Mouse (Mus musculus): Measurements from ENCODE around the gene Ccdc175. TPM values are rescaled to one million over a fixed set of nuclear protein-coding genes. Genes with fewer than 3 reads are reported as not detected.

The Ccdc175 gene
- polyA plus RNA-seq, 1 experiment from 2014 or later = not detected

DNA sequence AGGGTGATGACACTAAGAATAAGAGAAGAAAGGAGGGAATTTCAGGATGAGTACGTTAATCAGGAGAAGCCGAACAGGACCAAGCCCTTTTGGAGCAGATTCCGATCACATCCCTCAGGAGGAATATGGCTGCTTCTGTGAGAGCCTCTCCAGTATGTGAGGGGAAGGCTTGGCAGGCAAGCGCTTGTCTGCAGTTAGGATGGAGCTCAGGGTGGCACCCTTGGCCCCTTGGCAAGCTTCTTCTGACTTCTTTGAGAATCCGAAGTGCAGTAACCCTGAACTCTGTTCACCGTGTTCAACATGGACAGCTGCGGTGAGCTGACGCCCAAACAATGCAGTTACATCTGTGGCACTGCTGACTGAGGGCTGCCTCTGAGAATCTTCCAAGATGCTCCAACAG lies 87.9 kb downstream of the Ccdc175 start:
- WGBS = 93% methylated on average over 8 of the region's 8 CpGs
- no peak for ATAC-seq (ENCODE audit: extremely low read depth, insufficient number of reproducible peaks, low FRiP score, low TSS enrichment)
- Histone ChIP-seq H3K36me3 (peaks cover 87% of the 10 kb centered on the region), H3K27ac (replicated peaks) (no peak overlapping the region), H3K4me2 (no peak overlapping the region), H3K4me3 (no peak overlapping the region), H3K9me3 (no peaks in the 10 kb centered on the region), H3K27me3 (replicated peaks) (no peaks in the 10 kb centered on the region), H3K4me1 (no peaks in the 10 kb centered on the region), H3K9ac (no peak overlapping the region)

DNA sequence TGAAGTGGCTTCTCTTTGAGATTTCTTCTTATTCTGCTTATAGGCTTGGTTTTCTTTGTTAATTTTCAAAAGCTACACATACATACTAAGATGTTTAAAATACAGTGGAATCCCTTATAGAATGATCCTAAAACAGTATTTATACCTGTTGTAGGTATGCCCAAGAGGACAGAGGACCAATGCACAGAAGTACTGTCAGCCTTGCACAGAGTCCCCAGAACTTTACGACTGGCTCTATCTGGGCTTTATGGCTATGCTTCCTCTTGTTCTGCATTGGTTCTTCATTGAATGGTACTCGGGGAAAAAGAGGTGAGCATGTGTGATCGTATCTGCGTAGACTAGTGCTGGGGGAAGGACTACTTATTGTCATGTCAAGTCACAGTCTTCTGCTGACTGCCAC lies 95.0 kb downstream of the Ccdc175 start:
- Histone ChIP-seq H3K9ac (no peak overlapping the region), H3K27me3 (replicated peaks) (no peaks in the 10 kb centered on the region), H3K36me3 (peaks cover 50% of the 10 kb centered on the region), H3K27ac (replicated peaks) (no peak overlapping the region), H3K4me2 (no peak overlapping the region), H3K9me3 (no peaks in the 10 kb centered on the region), H3K4me3 (no peak overlapping the region), H3K4me1 (peaks cover 19% of the 10 kb centered on the region)
- no peak for ATAC-seq (ENCODE audit: extremely low read depth, insufficient number of reproducible peaks, low FRiP score, low TSS enrichment)
- WGBS = 93% methylated on average over 4 of the region's 4 CpGs

DNA sequence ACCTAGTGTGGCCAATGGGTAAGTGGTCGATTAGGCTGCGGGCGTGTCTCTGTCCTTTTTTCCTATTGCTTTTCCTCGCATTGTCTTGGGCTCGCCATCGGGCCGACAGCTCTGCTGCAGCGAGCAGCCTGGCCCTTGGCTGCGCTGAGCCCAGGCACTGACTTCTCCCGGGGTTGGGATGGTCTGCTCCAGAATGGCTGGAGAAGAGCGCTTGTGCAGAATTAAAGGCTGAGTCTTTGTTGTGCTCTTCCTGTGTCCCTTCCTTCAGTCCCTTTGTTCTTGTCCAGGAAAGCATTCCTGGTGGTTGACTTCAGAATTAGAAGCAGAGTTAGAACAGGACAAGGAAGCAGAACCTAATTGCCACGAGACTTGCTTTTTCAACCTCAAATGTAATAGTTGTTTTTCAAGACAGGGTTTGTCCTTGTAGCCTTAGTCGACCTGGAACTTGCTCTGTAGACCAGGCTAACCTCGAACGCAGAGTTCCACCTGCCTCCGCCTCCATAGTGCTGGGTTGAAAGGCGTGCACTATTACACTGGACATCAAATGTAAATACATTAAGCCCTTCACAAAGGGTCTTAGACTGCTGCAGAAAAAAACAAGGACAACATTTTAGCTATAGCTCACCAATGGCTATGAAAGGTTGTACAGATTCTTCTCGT lies 98.5 kb downstream of the Ccdc175 start:
- no peaks in the 10 kb centered on the region for H3K27me3 ChIP-seq (replicated peaks)
- ATAC-seq (ENCODE audit: extremely low read depth, insufficient number of reproducible peaks, low FRiP score, low TSS enrichment) = no peak
- H3K36me3 ChIP-seq = peaks cover 15% of the 10 kb centered on the region
- H3K4me3 ChIP-seq = peak overlapping the region; percentile 71
- H3K27ac ChIP-seq (replicated peaks) = peak overlapping the region; percentile 95
- peak overlapping the region; percentile 96 for H3K4me2 ChIP-seq
- H3K4me1 ChIP-seq = peaks cover 40% of the 10 kb centered on the region
- H3K9me3 ChIP-seq = no peaks in the 10 kb centered on the region
- peak overlapping the region; percentile 88 for H3K9ac ChIP-seq
- WGBS = 2% methylated on average over 18 of the region's 18 CpGs

DNA sequence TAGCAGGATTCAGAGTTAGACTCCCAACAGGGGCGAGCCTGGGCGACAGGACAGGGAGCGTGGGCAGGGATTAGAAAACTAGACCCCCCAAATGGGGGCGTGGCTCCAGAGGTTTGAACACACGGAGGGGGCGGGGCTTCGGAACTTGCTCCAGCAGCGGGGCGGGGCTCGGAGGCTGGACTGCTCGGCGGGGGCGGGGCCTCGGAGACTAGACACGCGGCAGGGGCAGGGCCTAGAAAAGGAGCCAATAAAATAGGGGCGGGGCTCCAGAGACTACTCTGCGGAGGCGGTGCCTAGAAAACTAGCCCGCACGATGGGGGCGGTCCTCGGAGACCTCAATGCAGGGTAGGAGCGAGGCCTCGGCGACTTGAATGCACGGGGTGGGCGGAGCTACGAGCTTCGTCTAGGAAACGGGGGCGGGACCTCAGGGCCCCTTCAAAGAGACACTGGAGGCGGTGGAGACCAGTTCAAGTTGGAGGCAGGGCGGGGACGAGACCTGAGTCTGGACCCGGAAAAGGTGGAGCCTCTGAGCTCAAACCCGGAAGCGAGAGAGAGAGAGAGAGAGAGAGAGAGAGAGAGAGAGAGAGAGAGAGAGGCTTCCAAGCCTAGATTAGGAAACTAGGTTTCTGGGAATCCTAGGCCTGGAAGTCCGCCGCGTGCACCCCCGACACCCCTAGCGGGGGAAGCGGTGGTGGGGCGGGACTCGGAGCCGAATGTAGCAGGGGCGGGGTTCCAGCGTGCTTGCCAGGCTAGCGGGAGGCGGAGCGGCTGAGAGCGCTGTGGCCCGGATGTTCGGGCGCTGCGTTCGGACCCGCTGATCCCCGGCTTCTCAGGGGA lies 99.3 kb downstream of the Ccdc175 start, which contains the start of the genes L3hypdh and Jkamp:
L3hypdh (minus strand) TSS at position 111 of the 837 bp plus-strand sequence.
Jkamp (plus strand) TSS at position 261 of the 837 bp plus-strand sequence.
- peaks cover 9% of the 10 kb centered on the region for H3K36me3 ChIP-seq
- peaks cover 40% of the 10 kb centered on the region for H3K4me1 ChIP-seq
- peak within 1 kb of the TSS; percentile 96 for H3K4me2 ChIP-seq
- under 1% methylated on average over 60 of the region's 60 CpGs for whole genome bisulfite sequencing
- ATAC-seq (ENCODE audit: extremely low read depth, insufficient number of reproducible peaks, low FRiP score, low TSS enrichment) = peak; percentile 92
- H3K27ac ChIP-seq (replicated peaks) = peak within 1 kb of the TSS; percentile 95
- no peaks in the 10 kb centered on the region for H3K27me3 ChIP-seq (replicated peaks)
- no peaks in the 10 kb centered on the region for H3K9me3 ChIP-seq
- peak within 1 kb of the TSS; percentile 71 for H3K4me3 ChIP-seq
- peak within 1 kb of the TSS; percentile 88 for H3K9ac ChIP-seq

DNA sequence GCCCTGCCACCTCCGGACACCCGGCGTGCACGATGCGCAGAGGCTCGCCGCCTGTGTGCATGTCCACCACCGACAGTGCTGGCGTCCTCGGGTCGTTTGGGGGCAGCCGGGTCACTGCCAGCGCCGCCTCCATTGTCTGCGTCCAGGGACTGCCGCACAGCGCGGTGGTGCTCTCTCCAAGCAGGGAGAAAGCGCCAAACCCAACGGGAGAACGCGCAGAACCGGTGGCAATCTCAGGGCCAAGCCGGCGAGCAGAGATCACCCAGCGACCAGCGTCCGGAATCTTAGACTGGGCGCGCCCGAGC lies 99.9 kb downstream of the Ccdc175 start:
- ATAC-seq (ENCODE audit: extremely low read depth, insufficient number of reproducible peaks, low FRiP score, low TSS enrichment) = peak; percentile 9
- Histone ChIP-seq H3K9ac (peak overlapping the region; percentile 87), H3K4me1 (peaks cover 40% of the 10 kb centered on the region), H3K4me3 (peak overlapping the region; percentile 71), H3K27ac (replicated peaks) (peak overlapping the region; percentile 93), H3K4me2 (peak overlapping the region; percentile 96), H3K27me3 (replicated peaks) (no peaks in the 10 kb centered on the region), H3K36me3 (peaks cover 3% of the 10 kb centered on the region), H3K9me3 (no peaks in the 10 kb centered on the region)
- WGBS = under 1% methylated on average over 31 of the region's 31 CpGs

DNA sequence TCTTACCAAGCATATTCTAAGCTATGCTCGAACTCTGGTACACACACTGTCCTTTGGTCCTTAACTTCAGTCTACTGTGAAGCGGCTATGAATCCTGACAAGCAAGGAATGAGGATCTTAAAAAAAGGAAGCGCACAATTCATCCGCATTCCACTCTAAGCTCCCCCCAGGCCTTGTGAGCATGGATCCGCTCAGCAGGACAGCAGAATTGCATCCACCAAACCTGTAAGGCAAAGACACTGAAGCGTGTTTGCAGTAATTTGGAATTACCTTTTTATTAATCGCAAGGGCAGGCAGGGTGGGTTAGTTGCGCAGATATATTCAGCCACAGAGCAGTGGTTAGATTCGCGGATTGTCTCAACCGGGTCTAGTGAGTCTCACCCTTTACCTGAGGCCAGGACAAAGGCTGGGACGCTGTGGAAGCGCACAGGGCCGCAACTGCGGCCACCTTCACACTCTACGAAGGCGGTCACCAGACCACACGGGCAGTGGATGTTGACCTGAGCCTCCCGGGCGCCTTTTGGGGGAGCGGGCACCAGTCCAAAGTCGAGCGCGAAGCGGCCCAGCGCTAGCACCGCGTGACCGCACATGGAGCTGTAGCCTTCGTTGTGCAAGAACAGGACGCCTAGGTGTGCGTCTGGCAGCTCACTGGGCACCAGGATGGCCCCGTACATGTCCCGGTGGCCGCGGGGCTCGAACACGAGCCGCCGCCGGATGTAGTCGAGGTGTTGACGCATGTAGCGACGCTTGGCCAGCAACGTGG lies 100.4 kb downstream of the Ccdc175 start:
- peaks cover 40% of the 10 kb centered on the region for H3K4me1 ChIP-seq
- WGBS = 4% methylated on average over 46 of the region's 46 CpGs
- H3K9me3 ChIP-seq = no peaks in the 10 kb centered on the region
- peak overlapping the region; percentile 87 for H3K9ac ChIP-seq
- peak overlapping the region; percentile 93 for H3K27ac ChIP-seq (replicated peaks)
- no peak for ATAC-seq (ENCODE audit: extremely low read depth, insufficient number of reproducible peaks, low FRiP score, low TSS enrichment)
- no peaks in the 10 kb centered on the region for H3K27me3 ChIP-seq (replicated peaks)
- no peaks in the 10 kb centered on the region for H3K36me3 ChIP-seq
- H3K4me2 ChIP-seq = peak overlapping the region; percentile 96
- peak overlapping the region; percentile 71 for H3K4me3 ChIP-seq

DNA sequence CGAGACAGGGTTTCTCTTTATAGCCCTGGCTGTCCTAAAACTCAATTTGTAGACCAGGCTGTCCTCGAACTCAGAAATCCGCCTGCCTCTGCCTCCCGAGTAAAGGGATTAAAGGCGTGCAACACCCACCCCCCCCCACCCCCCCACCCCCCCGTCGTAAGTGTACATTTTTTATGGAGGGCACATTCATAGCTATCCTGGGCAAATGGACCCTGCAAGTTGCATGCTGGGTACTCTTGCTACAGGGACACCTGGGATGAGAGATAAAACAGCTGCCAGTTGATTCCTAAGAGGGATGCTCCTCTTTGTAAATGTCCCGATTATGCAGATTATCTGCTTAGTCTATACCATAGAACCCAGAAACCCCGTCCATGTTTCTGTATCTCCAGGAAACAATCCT lies 101.6 kb downstream of the Ccdc175 start:
- Histone ChIP-seq H3K4me1 (peaks cover 39% of the 10 kb centered on the region), H3K4me3 (no peak overlapping the region), H3K27ac (replicated peaks) (no peak overlapping the region), H3K9ac (no peak overlapping the region), H3K27me3 (replicated peaks) (no peaks in the 10 kb centered on the region), H3K9me3 (no peaks in the 10 kb centered on the region), H3K4me2 (0 out of 2 replicates have a peak overlapping the region, but pooled peaks have one; percentile 96), H3K36me3 (no peaks in the 10 kb centered on the region)
- no peak for ATAC-seq (ENCODE audit: extremely low read depth, insufficient number of reproducible peaks, low FRiP score, low TSS enrichment)
- WGBS = 71% methylated on average over 9 of the region's 9 CpGs

DNA sequence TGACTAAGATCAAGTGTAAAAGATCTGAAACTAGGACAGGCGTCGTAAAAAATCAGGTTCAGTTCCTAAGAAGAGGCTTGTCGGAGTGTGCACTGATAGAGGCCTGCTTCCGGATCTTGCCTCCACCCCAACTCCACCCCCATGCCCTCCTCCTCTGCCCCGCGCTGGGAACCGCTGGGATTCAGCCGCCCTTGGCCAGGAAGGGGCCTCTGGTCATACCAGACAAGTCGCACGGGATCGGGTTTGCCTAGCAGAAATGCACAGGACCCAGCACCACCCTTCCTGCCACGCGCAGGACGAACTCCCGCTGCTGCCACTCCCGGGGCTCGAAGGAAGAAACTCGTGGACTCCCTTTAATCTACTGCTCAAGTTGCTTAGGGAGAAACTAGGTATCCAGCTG lies 102.5 kb downstream of the Ccdc175 start:
- 18% methylated on average over 18 of the region's 18 CpGs for WGBS
- Histone ChIP-seq H3K27me3 (replicated peaks) (no peaks in the 10 kb centered on the region), H3K4me3 (peak overlapping the region; percentile 37), H3K4me1 (peaks cover 31% of the 10 kb centered on the region), H3K9ac (peak overlapping the region; percentile 70), H3K4me2 (peak overlapping the region; percentile 65), H3K36me3 (no peaks in the 10 kb centered on the region), H3K9me3 (no peaks in the 10 kb centered on the region), H3K27ac (replicated peaks) (0 out of 2 replicates have a peak overlapping the region, but pooled peaks have one; percentile 28)
- no peak for ATAC-seq (ENCODE audit: extremely low read depth, insufficient number of reproducible peaks, low FRiP score, low TSS enrichment)

DNA sequence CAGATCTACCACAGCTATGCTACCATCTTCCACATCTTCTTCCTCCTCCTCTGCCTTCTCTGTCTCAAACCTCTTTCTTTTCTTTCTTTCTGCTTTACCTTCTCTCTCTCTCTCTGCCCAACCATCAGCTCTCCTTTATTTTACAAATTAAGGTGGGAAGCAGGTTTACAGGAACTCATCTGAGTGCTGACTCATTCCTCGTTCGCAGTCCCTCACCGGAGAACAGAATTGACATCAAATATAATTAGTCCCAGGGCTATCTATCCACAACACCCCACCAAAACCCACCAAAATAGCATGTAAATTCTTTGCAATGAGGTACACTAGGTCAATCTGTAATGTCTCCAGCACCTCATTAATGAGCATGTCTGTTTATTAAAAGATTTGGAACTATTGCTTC lies 102.9 kb downstream of the Ccdc175 start:
- Histone ChIP-seq H3K4me1 (peaks cover 30% of the 10 kb centered on the region), H3K9ac (peak overlapping the region; percentile 70; the same call in 1 of the 2 replicates), H3K27me3 (replicated peaks) (no peaks in the 10 kb centered on the region), H3K27ac (replicated peaks) (no peak overlapping the region), H3K4me2 (peak overlapping the region; percentile 65), H3K36me3 (peaks cover 1% of the 10 kb centered on the region; the same call in 1 of the 2 replicates), H3K9me3 (no peaks in the 10 kb centered on the region), H3K4me3 (peak overlapping the region; percentile 37; the same call in 1 of the 2 replicates)
- ATAC-seq (ENCODE audit: extremely low read depth, insufficient number of reproducible peaks, low FRiP score, low TSS enrichment) = no peak
- WGBS = 83% methylated on average over 3 of the region's 3 CpGs

DNA sequence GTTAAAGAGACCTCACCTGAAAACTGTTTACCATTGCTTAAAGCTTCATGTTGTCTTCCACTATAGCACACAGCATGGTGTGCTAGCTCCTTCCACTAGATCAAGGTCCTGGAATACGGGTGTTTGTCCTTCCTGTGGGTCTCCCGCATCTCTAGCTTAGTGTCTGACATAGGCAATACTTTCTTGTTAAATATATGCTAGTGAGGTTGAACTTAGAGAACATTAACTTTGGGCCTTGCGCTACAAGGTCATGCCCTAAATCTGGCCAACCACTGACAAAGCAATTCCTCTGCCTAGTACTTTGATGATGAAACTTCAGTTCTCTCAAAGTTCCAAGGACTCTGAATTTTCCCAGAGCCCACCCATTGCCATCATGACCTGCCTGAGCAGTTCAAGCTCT lies 106.6 kb downstream of the Ccdc175 start:
- whole genome bisulfite sequencing = 90% methylated on average over 3 of the region's 3 CpGs
- no peak for ATAC-seq (ENCODE audit: extremely low read depth, insufficient number of reproducible peaks, low FRiP score, low TSS enrichment)
- peaks cover 14% of the 10 kb centered on the region for H3K4me1 ChIP-seq

More for the DNA sequence above, 106.6 kb downstream of the Ccdc175 start:
- Histone ChIP-seq H3K9ac (no peak overlapping the region), H3K36me3 (peaks cover 20% of the 10 kb centered on the region), H3K9me3 (no peaks in the 10 kb centered on the region), H3K4me2 (no peak overlapping the region), H3K27me3 (replicated peaks) (no peaks in the 10 kb centered on the region), H3K27ac (replicated peaks) (no peak overlapping the region), H3K4me3 (no peak overlapping the region)
